Mouse (Mus musculus): ENCODE measurements around the gene Hlcs. TPM values are rescaled to one million over a fixed set of nuclear protein-coding genes. Genes with fewer than 3 reads are reported as not detected.

Hlcs gene
- total RNA-seq (2021) (1 to 10 TPM; 5.4 to 5.5 TPM), polyA plus RNA-seq (2012; rRNA removed) (4.3 and 4.4 TPM in 2 replicates)
- long read RNA-seq, full-length matches to known transcripts: 4 of 8 reads
- long read RNA-seq, partial matches to known transcripts: 1 of 8 reads
- long read RNA-seq, other reads (novel, unspliced or antisense): 3 of 8 reads

GRCm38 (mm10) chr16:94313229-94314030 is at the start of gene Hlcs:
Gene Hlcs, minus strand, starts transcription at chr16:94313571.
- intact Hi-C loops (cut with DNase I): loop anchor here (1.0 to 2.0 kb wide), 3 partner anchors 15 to 57 kb away; partner anchors contain the start of genes Ripply3 and Ttc3

GRCm38 (mm10) chr16:94362174-94362873 is 49.0 kb upstream of the Hlcs start:
- Histone ChIP-seq H3K4me1 (ENCODE audit: control insufficient read depth, insufficient read depth, low read length) (no peaks in the 10 kb centered on the region), H3K9ac (ENCODE audit: low read depth, low read length) (no peak overlapping the region), H3K4me3 (no peak overlapping the region), H3K27me3 (ENCODE audit: control insufficient read depth, insufficient read depth, low read length) (no peaks in the 10 kb centered on the region), H3K79me2 (replicated peaks; ENCODE audit: control insufficient read depth, insufficient read depth, low read length) (no peaks in the 10 kb centered on the region), H3K27ac (no peak overlapping the region), H3K36me3 (ENCODE audit: control insufficient read depth, insufficient read depth, low read length) (no peaks in the 10 kb centered on the region; the same call in 1 of the 2 replicates)
- intact Hi-C loops (cut with DNase I): no loop called here
- WGBS: 32% methylated on average over 10 of the region's 10 CpGs
- peak; percentile 33 to 58 for DNase-seq
- no peak for TF ChIP-seq POLR2A (IDR thresholded peaks at IDR 0.05; ENCODE audit: insufficient read depth, low read depth, low read length)

More at GRCm38 (mm10) chr16:94313229-94314030, at the start of gene Hlcs:
- H3K36me3 ChIP-seq (ENCODE audit: control insufficient read depth, insufficient read depth, low read length): 0 out of 2 replicates have a peak, but pooled peaks cover 2% of the 10 kb centered on the region
- H3K79me2 ChIP-seq (replicated peaks; ENCODE audit: control insufficient read depth, insufficient read depth, low read length): no peaks in the 10 kb centered on the region
- DNase-seq: peak; percentile 98
- peak within 1 kb of the TSS; percentile 100 for H3K27ac ChIP-seq
- peaks cover 5% of the 10 kb centered on the region for H3K4me1 ChIP-seq (ENCODE audit: control insufficient read depth, insufficient read depth, low read length)
- H3K27me3 ChIP-seq (ENCODE audit: control insufficient read depth, insufficient read depth, low read length): no peaks in the 10 kb centered on the region
- TF ChIP-seq CTCF (IDR thresholded peaks at IDR 0.05) (no peak), EP300 (IDR thresholded peaks at IDR 0.05; ENCODE audit: insufficient read depth, low read depth, low read length) (peak; percentile 32; the same call in 1 of the 2 replicates), POLR2A (IDR thresholded peaks at IDR 0.05; ENCODE audit: insufficient read depth, low read depth, low read length) (peak; percentile 73)
- peak within 1 kb of the TSS; percentile 76 for H3K4me3 ChIP-seq
- WGBS: under 1% methylated on average over 64 of the region's 64 CpGs
- peak within 1 kb of the TSS; percentile 99 for H3K9ac ChIP-seq (ENCODE audit: low read depth, low read length)

GRCm38 (mm10) chr16:94360578-94361350 is 47.4 kb upstream of the Hlcs start:
- intact Hi-C loops (cut with DNase I): no loop called here
- TF ChIP-seq POLR2A (IDR thresholded peaks at IDR 0.05; ENCODE audit: insufficient read depth, low read depth, low read length) (no peak), CTCF (IDR thresholded peaks at IDR 0.05) (no peak), EP300 (IDR thresholded peaks at IDR 0.05; ENCODE audit: insufficient read depth, low read depth, low read length) (no peak)
- Histone ChIP-seq H3K79me2 (replicated peaks; ENCODE audit: control insufficient read depth, insufficient read depth, low read length) (no peaks in the 10 kb centered on the region), H3K36me3 (ENCODE audit: control insufficient read depth, insufficient read depth, low read length) (no peaks in the 10 kb centered on the region; the same call in 1 of the 2 replicates), H3K4me3 (no peak overlapping the region), H3K4me1 (ENCODE audit: control insufficient read depth, insufficient read depth, low read length) (no peaks in the 10 kb centered on the region), H3K27me3 (ENCODE audit: control insufficient read depth, insufficient read depth, low read length) (no peaks in the 10 kb centered on the region), H3K9ac (ENCODE audit: low read depth, low read length) (no peak overlapping the region), H3K27ac (no peak overlapping the region)
- no peak for DNase-seq
- 80% methylated on average over 13 of the region's 13 CpGs for WGBS

- H3K4me1 ChIP-seq (ENCODE audit: control insufficient read depth, insufficient read depth, low read length): no peaks in the 10 kb centered on the region
- H3K4me3 ChIP-seq: no peak overlapping the region
- no peak for DNase-seq
- no peaks in the 10 kb centered on the region for H3K79me2 ChIP-seq (replicated peaks; ENCODE audit: control insufficient read depth, insufficient read depth, low read length)
- intact Hi-C loops (cut with DNase I): no loop called here
- no peaks in the 10 kb centered on the region for H3K27me3 ChIP-seq (ENCODE audit: control insufficient read depth, insufficient read depth, low read length)
- H3K27ac ChIP-seq: no peak overlapping the region
- H3K36me3 ChIP-seq (ENCODE audit: control insufficient read depth, insufficient read depth, low read length): no peaks in the 10 kb centered on the region
- TF ChIP-seq CTCF (IDR thresholded peaks at IDR 0.05) (no peak), EP300 (IDR thresholded peaks at IDR 0.05; ENCODE audit: insufficient read depth, low read depth, low read length) (no peak), POLR2A (IDR thresholded peaks at IDR 0.05; ENCODE audit: insufficient read depth, low read depth, low read length) (no peak)
- 71% methylated on average over 3 of the region's 3 CpGs for WGBS
- no peak overlapping the region for H3K9ac ChIP-seq (ENCODE audit: low read depth, low read length)
Measured at GRCm38 (mm10) chr16:94358091-94358490, 44.7 kb upstream of the Hlcs start.

- Histone ChIP-seq H3K4me3 (no peak overlapping the region), H3K36me3 (ENCODE audit: control insufficient read depth, insufficient read depth, low read length) (no peaks in the 10 kb centered on the region), H3K4me1 (ENCODE audit: control insufficient read depth, insufficient read depth, low read length) (no peaks in the 10 kb centered on the region), H3K27me3 (ENCODE audit: control insufficient read depth, insufficient read depth, low read length) (no peaks in the 10 kb centered on the region), H3K9ac (ENCODE audit: low read depth, low read length) (no peak overlapping the region), H3K79me2 (replicated peaks; ENCODE audit: control insufficient read depth, insufficient read depth, low read length) (no peaks in the 10 kb centered on the region), H3K27ac (no peak overlapping the region)
- no peak for DNase-seq
- intact Hi-C loops (cut with DNase I): no loop called here
- 72% methylated on average over 11 of the region's 11 CpGs for WGBS
- TF ChIP-seq EP300 (IDR thresholded peaks at IDR 0.05; ENCODE audit: insufficient read depth, low read depth, low read length) (no peak), POLR2A (IDR thresholded peaks at IDR 0.05; ENCODE audit: insufficient read depth, low read depth, low read length) (no peak), CTCF (IDR thresholded peaks at IDR 0.05) (no peak)
Measured at GRCm38 (mm10) chr16:94356776-94357494, 43.6 kb upstream of the Hlcs start.

Measured in heart, adult 2 months (tissue).